Mouse (Mus musculus) frontal cortex, postnatal 25 days (tissue): ENCODE results near the gene Gm3685.
A peak's percentile ranks its signal among the peaks of the same experiment; 100 is the strongest.
"Not testable (repeated sequence)": the region's sequence is repeated elsewhere in the genome, so short reads cannot be mapped to it uniquely, and the experiment has no call there.

ENCODE experiments used
- DNase-seq, 2 experiments: peaks; one replicate each; pipeline ENCODE4 v3.0.0; 2022; ENCODE audit warnings: low spot score in 2 of 2

The Gm3685 gene

DNA sequence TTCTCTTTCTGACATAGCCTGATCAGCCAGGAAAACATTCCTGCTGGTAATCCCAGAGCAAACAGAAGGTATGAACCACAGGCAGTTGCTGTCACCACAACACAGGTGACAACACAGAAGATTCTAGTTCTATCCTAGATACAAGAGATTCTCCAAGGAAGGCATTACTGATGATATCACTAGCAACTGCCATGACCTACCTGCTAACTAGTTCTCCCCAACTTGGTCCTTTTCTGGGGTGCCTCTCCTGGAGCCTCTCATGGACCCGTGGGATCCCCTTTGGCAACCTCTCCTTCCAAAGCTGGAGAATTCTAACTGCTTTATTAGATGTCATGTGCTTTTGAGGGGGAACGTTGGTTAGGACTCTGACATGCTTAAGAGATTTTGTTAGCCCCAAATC lies at the start of gene Gm3685:
Gm3685 (minus strand) TSS at position 101 of the 400 bp plus-strand sequence.
- not testable (repeated sequence) for DNase-seq

DNA sequence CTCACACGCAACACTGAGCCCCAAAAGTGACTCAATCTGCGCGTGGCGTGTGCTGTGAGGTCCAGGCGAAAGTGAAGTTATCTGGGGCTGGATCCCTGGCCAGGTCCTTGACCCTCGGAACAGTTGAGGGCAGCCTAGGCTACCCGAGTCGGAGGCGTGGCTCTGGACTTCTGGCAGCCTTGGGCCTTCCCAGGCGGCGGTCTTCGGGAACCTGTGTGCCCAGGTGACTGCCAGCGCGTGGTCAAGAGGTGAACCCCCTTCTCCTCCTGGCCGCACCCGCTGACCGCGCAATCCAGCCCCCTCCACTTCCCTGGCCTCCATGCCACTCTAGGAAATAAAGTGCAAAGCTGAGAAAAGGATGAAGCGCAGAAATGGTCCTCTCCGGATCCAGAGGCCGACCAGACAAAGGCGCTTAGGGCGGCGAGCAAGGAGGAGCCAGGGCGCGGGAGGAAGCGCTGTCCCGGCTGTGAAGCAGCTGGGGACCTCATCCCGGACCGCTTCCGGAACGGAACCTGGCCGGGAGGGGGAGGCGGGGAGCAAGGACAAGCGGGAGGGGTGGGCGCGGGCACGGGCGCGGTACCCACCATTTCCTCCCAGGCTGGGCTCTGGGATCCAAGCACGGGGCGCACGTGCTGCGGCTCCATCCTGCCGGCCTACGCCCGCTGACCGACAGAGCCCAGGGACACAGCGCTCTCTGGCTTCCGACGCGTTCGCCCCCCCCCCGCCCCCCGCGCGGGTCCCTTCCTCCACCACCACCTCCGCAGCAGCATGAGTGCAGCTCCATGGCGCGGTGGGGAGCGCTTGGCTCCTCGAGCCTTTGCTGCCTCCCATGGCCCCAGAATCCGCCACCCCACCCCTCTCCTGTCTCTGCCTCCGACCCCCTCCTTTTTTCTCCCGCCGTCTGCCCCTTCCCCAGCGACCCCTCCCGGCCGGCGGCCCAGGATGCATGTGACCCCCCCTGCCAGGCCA lies 17.7 kb downstream of the Gm3685 start, which contains the start of gene Gm10406:
Gm10406 (minus strand) TSS at position 669 of the 969 bp plus-strand sequence.
- DNase-seq = peak; percentile 6 to 8

DNA sequence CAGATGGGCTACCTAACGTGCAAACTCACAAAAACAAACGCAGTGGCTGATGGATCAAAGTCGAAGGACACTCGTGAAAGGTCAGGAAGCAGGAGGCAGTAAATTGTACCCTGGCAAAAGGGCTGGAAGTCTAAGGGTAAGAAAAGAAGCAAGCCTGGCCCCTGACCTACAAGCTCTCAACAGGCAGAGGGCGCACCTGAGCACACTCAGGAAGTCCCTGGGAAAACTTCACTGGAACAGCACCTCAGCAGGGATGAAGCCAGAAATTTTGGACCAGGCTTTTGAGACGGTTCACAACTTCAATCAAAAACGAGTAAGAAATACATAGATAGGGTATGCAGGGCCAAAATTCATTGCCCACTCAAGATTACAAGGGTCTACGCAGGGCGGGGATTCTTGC lies 18.5 kb downstream of the Gm3685 start:
- DNase-seq = peak; percentile 2 to 19
